Mouse (Mus musculus): ENCODE measurements around the gene Ajm1.

The Ajm1 gene

GRCm38 (mm10) chr2:25526510-25527302 is 54.9 kb downstream of the Ajm1 start:
- no peak for DNase-seq
